Mouse (Mus musculus) kidney, postnatal 0 days (tissue): ENCODE results near the gene Lamb2. TPM values are rescaled to one million over a fixed set of nuclear protein-coding genes. Genes with fewer than 3 reads are reported as not detected.

Source experiments
- ATAC-seq: fragments of 200-750 bp; cut with Nextera tagmentation; replicated peaks from 2 replicates; pipeline ENCODE4 v1.8.0; 2017; ENCODE audit warnings: low read depth, moderate number of reproducible peaks, moderate TSS enrichment, moderate library complexity; ENCODE audit not compliant: low FRiP score
- DNase-seq: peaks from one replicate; pipeline ENCODE4 v3.0.0-alpha.2; 2016; ENCODE audit warnings: low spot score
- H3K27ac ChIP-seq: fragments of 300-500 bp; sonication (generic); 2 replicates; pipeline ENCODE4 v1.5.1; 2014; ENCODE audit warnings: mild to moderate bottlenecking
- H3K27me3 ChIP-seq: fragments of 300-500 bp; sonication (generic); 2 replicates; pipeline ENCODE4 v1.6.1; 2014; ENCODE audit warnings: low read length, mixed read lengths; ENCODE audit not compliant: insufficient read depth
- H3K36me3 ChIP-seq: fragments of 300-500 bp; sonication (generic); 2 replicates; pipeline ENCODE4 v1.6.1; 2014; ENCODE audit warnings: low read length, mixed read lengths; ENCODE audit not compliant: insufficient read depth
- H3K4me1 ChIP-seq: fragments of 300-500 bp; sonication (generic); replicated peaks from 2 replicates; pipeline ENCODE4 v1.6.1; 2014; ENCODE audit warnings: antibody characterized with exemption, low read length, mixed read lengths; ENCODE audit not compliant: insufficient read depth
- H3K4me2 ChIP-seq: fragments of 300-500 bp; sonication (generic); 2 replicates; pipeline ENCODE4 v1.6.1; 2014; ENCODE audit warnings: mild to moderate bottlenecking, low read length, moderate library complexity, mixed read lengths
- H3K4me3 ChIP-seq: fragments of 300-500 bp; sonication (generic); replicated peaks from 2 replicates; pipeline ENCODE4 v1.5.1; 2014; ENCODE audit warnings: low read depth, low read length
- H3K9ac ChIP-seq: fragments of 300-500 bp; sonication (generic); 2 replicates; pipeline ENCODE4 v1.6.1; 2014; ENCODE audit warnings: low read depth, low read length
- H3K9me3 ChIP-seq: fragments of 300-500 bp; sonication (generic); replicated peaks from 2 replicates; pipeline ENCODE4 v1.6.1; 2016; ENCODE audit warnings: low read length, inconsistent platforms, mixed read lengths
- CTCF ChIP-seq: IDR thresholded peaks from 2 replicates; pipeline ENCODE4 v1.5.1; 2016; ENCODE audit warnings: antibody characterized with exemption, low read depth, mild to moderate bottlenecking, moderate library complexity
- WGBS: fragments of 180-500 bp; shearing (Covaris S2); extraction: QIAGEN DNeasy Blood & Tissue Kit; methylation state at CpG from one replicate; pipeline ENCODE4 v1.1.7; 2014; 5-methylcytosine and 5-hydroxymethylcytosine counted together
- polyA plus RNA-seq: library from polyadenylated mRNA; unstranded; fragments of >200 nt; fragmentation: Nextera tagmentation; extraction: Ambion mirVana; gene quantifications from 2 replicates; pipeline ENCODE4 v1.2.1, GENCODE M21; 2015

Gene Lamb2
- polyA plus RNA-seq, 1 experiment from 2014 or later: 35.6 TPM

- peaks cover 71% of the 10 kb centered on the region for H3K36me3 ChIP-seq
- no peak for TF ChIP-seq CTCF
- ATAC-seq (no peak), DNase-seq (no peak)
- no peak overlapping the region for H3K4me3 ChIP-seq
- no peaks in the 10 kb centered on the region for H3K27me3 ChIP-seq
- no peak overlapping the region for H3K27ac ChIP-seq
- H3K4me2 ChIP-seq: no peak overlapping the region
- peaks cover 9% of the 10 kb centered on the region; the same call in 1 of the 2 replicates for H3K4me1 ChIP-seq
- 95% methylated on average over 19 of the region's 19 CpGs for WGBS
- no peak overlapping the region for H3K9ac ChIP-seq
- H3K9me3 ChIP-seq: no peaks in the 10 kb centered on the region
Observed at GRCm38 (mm10) chr9:108494146-108494825, 14.8 kb downstream of the Lamb2 start.

GRCm38 (mm10) chr9:108494905-108495304 lies 15.4 kb downstream of the Lamb2 start:
- H3K4me3 ChIP-seq: no peak overlapping the region
- ATAC-seq: no peak
- H3K36me3 ChIP-seq: peaks cover 71% of the 10 kb centered on the region
- 82% methylated on average over 10 of the region's 10 CpGs for WGBS
- no peaks in the 10 kb centered on the region for H3K9me3 ChIP-seq
- DNase-seq: no peak
- no peak overlapping the region for H3K9ac ChIP-seq
- H3K4me2 ChIP-seq: no peak overlapping the region
- no peak for TF ChIP-seq CTCF
- no peak overlapping the region for H3K27ac ChIP-seq
- H3K4me1 ChIP-seq: peaks cover 9% of the 10 kb centered on the region; the same call in 1 of the 2 replicates
- H3K27me3 ChIP-seq: no peaks in the 10 kb centered on the region

- H3K9ac ChIP-seq: no peak overlapping the region
- no peak overlapping the region for H3K27ac ChIP-seq
- peaks cover 77% of the 10 kb centered on the region for H3K36me3 ChIP-seq
- ATAC-seq (no peak), DNase-seq (no peak)
- H3K4me1 ChIP-seq: no peaks in the 10 kb centered on the region
- 97% methylated on average over 7 of the region's 7 CpGs for WGBS
- H3K9me3 ChIP-seq: no peaks in the 10 kb centered on the region
- TF ChIP-seq CTCF: no peak
- no peak overlapping the region for H3K4me3 ChIP-seq
- H3K4me2 ChIP-seq: no peak overlapping the region
- H3K27me3 ChIP-seq: no peaks in the 10 kb centered on the region
Observed at GRCm38 (mm10) chr9:108499231-108499630, 19.7 kb downstream of the Lamb2 start.

- Histone ChIP-seq H3K9me3 (no peaks in the 10 kb centered on the region), H3K27me3 (no peaks in the 10 kb centered on the region), H3K4me3 (no peak overlapping the region), H3K36me3 (peaks cover 70% of the 10 kb centered on the region), H3K4me1 (no peaks in the 10 kb centered on the region), H3K9ac (no peak overlapping the region), H3K4me2 (no peak overlapping the region), H3K27ac (no peak overlapping the region)
- ATAC-seq: no peak
- 92% methylated on average over 15 of the region's 15 CpGs for WGBS
- no peak for TF ChIP-seq CTCF
- no peak for DNase-seq
Observed at GRCm38 (mm10) chr9:108499943-108500342, 20.4 kb downstream of the Lamb2 start.

GRCm38 (mm10) chr9:108506901-108507300 lies 27.4 kb downstream of the Lamb2 start:
- no peak overlapping the region for H3K9ac ChIP-seq

GRCm38 (mm10) chr9:108507619-108508434 lies 28.3 kb downstream of the Lamb2 start, which contains the start of gene Qars:
Gene Qars, plus strand, starts transcription at chr9:108507706.
- H3K9me3 ChIP-seq: no peaks in the 10 kb centered on the region
- peak within 1 kb of the TSS; percentile 73 for H3K9ac ChIP-seq
- peak within 1 kb of the TSS; percentile 66 for H3K4me2 ChIP-seq
- WGBS: under 1% methylated on average over 37 of the region's 37 CpGs
- H3K27ac ChIP-seq: peak within 1 kb of the TSS; percentile 85
- ATAC-seq (peak; percentile 96), DNase-seq (peak; percentile 99)
- H3K4me3 ChIP-seq: peak within 1 kb of the TSS; percentile 58
- no peak for TF ChIP-seq CTCF
- peaks cover 10% of the 10 kb centered on the region for H3K4me1 ChIP-seq
- peaks cover 24% of the 10 kb centered on the region for H3K36me3 ChIP-seq
- H3K27me3 ChIP-seq: no peaks in the 10 kb centered on the region

More at GRCm38 (mm10) chr9:108506901-108507300, 27.4 kb downstream of the Lamb2 start:
- H3K27ac ChIP-seq: peak overlapping the region; percentile 85
- WGBS: 89% methylated on average over 7 of the region's 7 CpGs
- ATAC-seq (no peak), DNase-seq (no peak)
- H3K4me2 ChIP-seq: peak overlapping the region; percentile 66
- TF ChIP-seq CTCF: no peak
- H3K4me3 ChIP-seq: no peak overlapping the region
- no peaks in the 10 kb centered on the region for H3K27me3 ChIP-seq
- H3K36me3 ChIP-seq: peaks cover 16% of the 10 kb centered on the region
- H3K9me3 ChIP-seq: no peaks in the 10 kb centered on the region
- peaks cover 10% of the 10 kb centered on the region for H3K4me1 ChIP-seq
